Mouse (Mus musculus) kidney, adult 2 months (tissue): ENCODE measurements around the gene Syce2.

ENCODE experiments used
- CTCF ChIP-seq: fragments of 200-500 bp; conservative IDR thresholded peaks from 2 replicates; pipeline ENCODE4 v1.5.1; 2011; ENCODE audit warnings: low read depth, mild to moderate bottlenecking, control low read depth, low read length, moderate library complexity, mixed read lengths; ENCODE audit not compliant: insufficient read depth, insufficient read length
- POLR2A ChIP-seq: fragments of 200-500 bp; IDR thresholded peaks from one replicate; pipeline ENCODE4 v1.6.1; 2011; ENCODE audit warnings: low read depth, low read length, control low read depth

DNA sequence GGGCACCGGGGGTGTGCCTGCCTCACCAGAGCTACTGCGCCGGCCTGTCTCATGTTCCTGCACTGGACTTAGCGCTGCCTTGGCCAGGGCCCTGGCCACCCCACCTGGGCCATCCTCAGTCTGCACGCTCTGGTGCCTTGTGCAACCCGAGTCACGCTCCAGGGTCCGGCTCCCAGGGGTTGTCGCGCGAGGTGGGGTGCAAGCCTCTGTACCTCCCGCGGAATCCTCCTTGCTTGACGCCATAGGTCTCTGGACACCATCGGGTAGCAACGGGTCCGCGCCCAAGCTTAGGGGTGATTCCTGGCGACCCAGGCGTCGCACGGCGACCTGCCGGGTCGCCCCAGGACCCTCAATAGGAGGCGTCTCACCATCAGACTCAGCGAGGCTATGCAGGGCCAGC is 40.5 kb downstream of the Syce2 start:
- TF ChIP-seq CTCF (no peak), POLR2A (no peak)
